Mouse (Mus musculus) G1E (cell line): ENCODE measurements around the gene Faap20.

ENCODE experiments used
- CTCF ChIP-seq: IDR thresholded peaks from 2 replicates; pipeline ENCODE4 v1.5.1; 2012; ENCODE audit warnings: low read depth, low read length, inconsistent platforms, mixed read lengths
- GATA1 ChIP-seq: IDR thresholded peaks from 2 replicates; pipeline ENCODE4 v1.6.1; 2012; ENCODE audit warnings: borderline replicate concordance, low read length, inconsistent platforms, mixed read lengths
- POLR2AphosphoS5 ChIP-seq: IDR thresholded peaks from 2 replicates; pipeline ENCODE4 v1.6.1; 2012; ENCODE audit warnings: low read depth, low read length, inconsistent platforms; ENCODE audit not compliant: insufficient replicate concordance
- TAL1 ChIP-seq: conservative IDR thresholded peaks from 2 replicates; pipeline ENCODE4 v1.6.1; 2012; ENCODE audit warnings: low read depth, low read length, inconsistent platforms, mixed read lengths

DNA sequence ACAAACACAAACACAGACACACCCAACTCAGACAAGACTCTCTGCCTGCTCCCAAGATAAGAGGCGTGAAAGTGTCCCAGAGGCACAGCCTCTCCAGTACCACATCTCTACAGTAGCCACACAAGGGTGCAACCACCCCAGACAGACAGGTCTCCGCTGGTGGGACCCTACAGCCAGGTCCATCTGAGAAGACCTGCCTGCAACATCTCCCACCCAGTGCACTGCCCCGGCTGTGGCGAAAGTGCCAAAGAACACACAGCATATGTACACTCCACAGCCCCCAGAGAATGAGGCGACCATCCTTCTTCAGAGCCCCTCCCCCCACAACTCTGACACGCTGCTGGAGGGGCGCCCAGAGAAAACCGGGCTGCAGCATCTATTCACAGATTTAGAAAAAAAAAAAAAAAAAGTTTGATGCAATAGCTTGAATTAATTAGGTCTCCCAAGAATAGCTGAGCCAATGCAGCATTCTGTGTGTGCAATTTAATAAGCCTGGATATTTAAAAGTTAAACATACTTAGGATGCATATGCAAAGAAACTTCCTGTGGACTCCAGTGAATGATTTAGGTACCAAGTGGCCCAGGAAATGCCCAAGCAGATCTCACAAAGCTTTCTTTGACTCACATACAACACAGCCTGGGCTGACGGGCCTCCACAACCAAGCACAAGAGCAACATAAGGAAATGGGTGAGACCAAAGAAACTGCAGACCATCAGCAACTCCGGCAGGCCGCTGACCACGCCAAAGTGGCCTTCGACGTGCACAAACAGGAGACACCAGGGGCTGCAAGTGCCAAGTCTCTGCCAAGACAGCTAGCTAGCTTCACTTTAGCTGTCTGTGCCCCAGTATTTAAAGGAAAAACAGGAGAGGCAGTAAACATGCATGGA lies 29.1 kb upstream of the Faap20 start:
- no peak for TF ChIP-seq CTCF
- no peak for TF ChIP-seq GATA1
- no peak for TF ChIP-seq TAL1
- no peak for TF ChIP-seq POLR2AphosphoS5
